Mouse (Mus musculus) liver, embryonic 14.5 days (tissue): Measurements from ENCODE around the gene Adam4. TPM values are rescaled to one million over a fixed set of nuclear protein-coding genes. Genes with fewer than 3 reads are reported as not detected.
"Not testable (repeated sequence)": the region's sequence is repeated elsewhere in the genome, so short reads cannot be mapped to it uniquely, and the experiment has no call there.

Experiments used
- ATAC-seq: fragments of 200-750 bp; cut with Nextera tagmentation; 2 replicates; pipeline ENCODE4 v1.8.0; 2017; ENCODE audit warnings: moderate number of reproducible peaks, mild to moderate bottlenecking, moderate library complexity; ENCODE audit not compliant: insufficient read depth
- DNase-seq, 3 experiments: peaks; one replicate each; pipeline ENCODE4 v3.0.0-alpha.2; 2012 to 2013; ENCODE audit warnings: low read depth in 3 of 3, low spot score in 3 of 3
- H3K27ac ChIP-seq: fragments of 300-500 bp; sonication (generic); 2 replicates; pipeline ENCODE4 v1.5.1; 2014; ENCODE audit warnings: moderate library complexity, mild to moderate bottlenecking, control low read depth, inconsistent platforms
- H3K27me3 ChIP-seq: fragments of 300-500 bp; sonication (generic); 2 replicates; pipeline ENCODE4 v1.6.1; 2014; ENCODE audit warnings: mild to moderate bottlenecking, low read length, moderate library complexity; ENCODE audit not compliant: control insufficient read depth, insufficient read depth
- H3K36me3 ChIP-seq: fragments of 300-500 bp; sonication (generic); replicated peaks from 2 replicates; pipeline ENCODE4 v1.6.1; 2014; ENCODE audit warnings: low read depth; ENCODE audit not compliant: control insufficient read depth, insufficient read depth
- H3K4me1 ChIP-seq, 2 experiments: fragments of 200-500 bp in 1 of 2; fragments of 300-500 bp in 1 of 2; sonication (generic) in 1 of 2; replicated peaks; 2 replicates each; pipeline ENCODE4 v1.6.1; 2012 to 2014; ENCODE audit warnings: antibody characterized with exemption in 1 of 2, inconsistent platforms in 1 of 2, low read length in 1 of 2; ENCODE audit not compliant: control insufficient read depth in 2 of 2, insufficient read depth in 2 of 2
- H3K4me2 ChIP-seq: fragments of 300-500 bp; sonication (generic); 2 replicates; pipeline ENCODE4 v1.6.1; 2014; ENCODE audit warnings: low read depth, mild to moderate bottlenecking, control low read depth, moderate library complexity
- H3K4me3 ChIP-seq, 2 experiments: fragments of 200-500 bp in 1 of 2; fragments of 300-500 bp in 1 of 2; sonication (generic) in 1 of 2; 2 replicates each; pipeline ENCODE4 v1.5.1; 2012 to 2014; ENCODE audit warnings: low read depth in 2 of 2, low read length in 2 of 2, mild to moderate bottlenecking in 2 of 2, control low read depth in 1 of 2, inconsistent platforms in 1 of 2, moderate library complexity in 1 of 2; ENCODE audit not compliant: insufficient read depth in 1 of 2
- H3K9ac ChIP-seq: fragments of 300-500 bp; sonication (generic); replicated peaks from 2 replicates; pipeline ENCODE4 v1.6.1; 2014; ENCODE audit warnings: mild to moderate bottlenecking, control low read depth, moderate library complexity
- H3K9me3 ChIP-seq: fragments of 300-500 bp; sonication (generic); 2 replicates; pipeline ENCODE4 v1.6.1; 2016; ENCODE audit warnings: low read length, mixed read lengths; ENCODE audit not compliant: control insufficient read depth
- CTCF ChIP-seq: IDR thresholded peaks from 2 replicates; pipeline ENCODE4 v1.5.1; 2016; ENCODE audit warnings: antibody characterized with exemption, low read depth, control low read depth
- EP300 ChIP-seq: IDR thresholded peaks from 2 replicates; pipeline ENCODE4 v1.6.1; 2016; ENCODE audit warnings: antibody characterized with exemption, low read depth
- WGBS: fragments of 180-500 bp; shearing (Covaris S2); extraction: QIAGEN DNeasy Blood & Tissue Kit; methylation state at CpG from one replicate; pipeline ENCODE4 v1.1.7; 2014; ENCODE audit not compliant: insufficient replicate concordance; 5-methylcytosine and 5-hydroxymethylcytosine counted together
- polyA plus RNA-seq, 2 experiments: library from polyadenylated mRNA; depleted of rRNA in 1 of 2; stranded (reverse) in 1 of 2; unstranded in 1 of 2; fragments of >200 nt; fragmentation: Nextera tagmentation in 1 of 2; extraction: Ambion mirVana in 1 of 2; gene quantifications; 2 replicates each; pipeline versions ENCODE4 v1.2.1 to v1.2.3; 2012 to 2014

Gene Adam4
- polyA plus RNA-seq (2012; rRNA removed) (0.14 and 0.31 TPM in 2 replicates), polyA plus RNA-seq (2014; fragmentation: Nextera tagmentation; extraction: Ambion mirVana) (0.05 and 0.08 TPM in 2 replicates)

DNA sequence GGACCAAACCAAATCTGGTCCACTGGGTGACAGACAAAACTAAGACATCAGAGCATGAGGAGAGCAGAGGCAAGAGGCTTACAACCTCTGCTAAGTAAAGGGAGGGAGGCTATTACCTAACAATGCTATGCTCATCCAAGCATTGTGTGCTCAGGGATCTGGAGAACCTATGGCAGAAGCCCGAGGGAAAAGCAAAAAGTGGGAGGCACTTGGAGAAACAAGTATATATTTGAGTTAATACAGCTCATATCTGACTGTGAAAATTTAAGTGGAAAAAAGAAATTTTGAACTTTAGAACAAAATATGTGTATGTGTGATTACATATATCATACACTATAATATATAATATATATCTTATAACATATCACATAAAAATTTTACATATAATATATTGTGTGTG is at the start of gene Adam4:
Gene Adam4, minus strand, starts transcription at position 101 of the 400 bp plus-strand sequence.
- no peak within 1 kb of the TSS for H3K9ac ChIP-seq
- TF ChIP-seq EP300 (no peak), CTCF (no peak)
- H3K4me3 ChIP-seq, result no peak within 1 kb of the TSS
- no peak within 1 kb of the TSS for H3K27ac ChIP-seq
- no peak for ATAC-seq
- H3K4me1 ChIP-seq, result no peaks in the 10 kb centered on the region
- DNase-seq, result no peak
- no peaks in the 10 kb centered on the region for H3K36me3 ChIP-seq
- H3K9me3 ChIP-seq, result peaks cover 2% of the 10 kb centered on the region
- no peak within 1 kb of the TSS for H3K4me2 ChIP-seq
- WGBS, result 66% methylated on average over 1 of the region's 1 CpGs
- no peaks in the 10 kb centered on the region for H3K27me3 ChIP-seq

DNA sequence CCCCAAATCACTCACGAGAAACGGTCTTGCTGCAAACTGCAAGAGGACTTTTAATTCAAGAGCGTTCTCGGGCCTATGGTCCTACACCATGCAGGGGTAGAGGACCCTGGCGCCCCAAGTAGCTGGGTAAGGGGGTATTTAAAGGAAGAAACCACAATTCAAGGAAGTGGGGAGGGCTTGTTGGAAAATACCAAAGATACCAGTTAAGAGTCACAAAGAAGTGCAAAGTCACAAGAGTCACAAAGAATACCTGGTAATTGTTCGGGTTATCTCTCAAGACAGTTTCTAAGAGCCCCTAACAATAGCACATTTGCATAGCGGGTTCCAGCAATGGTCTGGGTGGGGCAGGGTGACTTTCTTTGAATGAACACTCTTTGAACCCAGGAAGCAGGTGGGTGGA is 37.3 kb upstream of the Adam4 start:
- H3K9ac ChIP-seq, H3K4me2 ChIP-seq, ATAC-seq, H3K4me1 ChIP-seq, DNase-seq, H3K9me3 ChIP-seq, H3K27me3 ChIP-seq, H3K27ac ChIP-seq, H3K4me3 ChIP-seq, H3K36me3 ChIP-seq: not testable (repeated sequence)
- 72% methylated on average over 7 of the region's 7 CpGs for WGBS

DNA sequence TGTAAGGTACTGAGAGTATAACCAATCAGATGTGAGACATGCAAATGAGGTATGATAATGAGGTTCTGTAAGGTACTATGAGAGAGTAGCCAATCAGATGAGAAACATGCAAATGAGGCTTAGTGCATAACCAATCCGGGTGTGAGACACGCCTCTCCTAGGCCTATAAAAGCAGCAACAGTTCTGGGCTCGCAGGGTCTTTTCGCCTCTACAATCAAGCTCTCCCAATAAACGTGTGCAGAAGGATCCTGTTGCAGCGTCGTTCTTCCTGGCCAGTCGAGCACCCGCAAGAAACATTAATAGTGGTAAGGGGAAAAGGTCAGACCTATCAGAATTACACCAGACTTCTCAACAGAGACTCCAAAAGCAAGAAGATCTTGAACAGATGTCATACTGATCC is 17.2 kb upstream of the Adam4 start:
- not testable (repeated sequence) for DNase-seq, H3K4me3 ChIP-seq, H3K4me2 ChIP-seq, H3K36me3 ChIP-seq, H3K9me3 ChIP-seq, ATAC-seq, H3K4me1 ChIP-seq, H3K27me3 ChIP-seq, H3K9ac ChIP-seq, H3K27ac ChIP-seq
- 85% methylated on average over 9 of the region's 9 CpGs for WGBS

- not testable (repeated sequence) for H3K9ac ChIP-seq, H3K4me2 ChIP-seq, H3K4me3 ChIP-seq, H3K27ac ChIP-seq, ATAC-seq, H3K4me1 ChIP-seq, H3K27me3 ChIP-seq, H3K36me3 ChIP-seq, DNase-seq, H3K9me3 ChIP-seq
- 82% methylated on average over 2 of the region's 2 CpGs for WGBS
Observed at GRCm38 (mm10) chr12:81434778-81435177, 13.0 kb upstream of the Adam4 start.

DNA sequence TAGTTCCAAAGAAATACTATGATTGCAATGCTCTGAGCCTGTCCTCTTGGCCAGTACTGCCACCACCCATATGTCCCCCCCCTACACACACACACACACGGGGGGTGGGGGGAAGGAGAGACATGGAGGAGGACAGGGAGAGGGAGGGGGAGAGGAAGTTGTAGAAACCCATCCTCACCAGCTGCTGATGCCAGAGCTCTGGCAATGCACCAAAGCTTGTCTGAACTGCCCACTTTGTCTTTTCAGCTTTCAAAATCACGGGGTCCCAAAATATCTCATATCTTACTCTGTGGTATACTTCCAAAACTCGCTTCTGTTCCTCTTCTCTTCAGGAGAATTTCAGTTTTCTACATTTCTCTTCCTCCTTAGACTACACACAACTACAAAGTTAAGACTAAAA is 8.5 kb downstream of the Adam4 start:
- TF ChIP-seq EP300 (no peak), CTCF (no peak)
- Histone ChIP-seq H3K4me2 (no peak overlapping the region), H3K9ac (no peak overlapping the region), H3K9me3 (no peaks in the 10 kb centered on the region), H3K36me3 (no peaks in the 10 kb centered on the region), H3K27me3 (no peaks in the 10 kb centered on the region), H3K27ac (no peak overlapping the region), H3K4me3 (no peak overlapping the region), H3K4me1 (no peaks in the 10 kb centered on the region)
- ATAC-seq (no peak), DNase-seq (no peak)
- WGBS, result 57% methylated on average over 3 of the region's 3 CpGs

GRCm38 (mm10) chr12:81408966-81409365 is 12.8 kb downstream of the Adam4 start:
- DNase-seq, result no peak
- Histone ChIP-seq H3K27ac (no peak overlapping the region), H3K4me1 (no peaks in the 10 kb centered on the region), H3K36me3 (no peaks in the 10 kb centered on the region), H3K4me3 (no peak overlapping the region), H3K9ac (no peak overlapping the region), H3K4me2 (no peak overlapping the region), H3K27me3 (no peaks in the 10 kb centered on the region), H3K9me3 (no peaks in the 10 kb centered on the region)
- no peak for TF ChIP-seq CTCF
- TF ChIP-seq EP300, result no peak
- ATAC-seq, result no peak
- 64% methylated on average over 3 of the region's 3 CpGs for WGBS
